Comparison of ENCODE assay signal across 9 mouse cellular contexts in the genomic region with DNA sequence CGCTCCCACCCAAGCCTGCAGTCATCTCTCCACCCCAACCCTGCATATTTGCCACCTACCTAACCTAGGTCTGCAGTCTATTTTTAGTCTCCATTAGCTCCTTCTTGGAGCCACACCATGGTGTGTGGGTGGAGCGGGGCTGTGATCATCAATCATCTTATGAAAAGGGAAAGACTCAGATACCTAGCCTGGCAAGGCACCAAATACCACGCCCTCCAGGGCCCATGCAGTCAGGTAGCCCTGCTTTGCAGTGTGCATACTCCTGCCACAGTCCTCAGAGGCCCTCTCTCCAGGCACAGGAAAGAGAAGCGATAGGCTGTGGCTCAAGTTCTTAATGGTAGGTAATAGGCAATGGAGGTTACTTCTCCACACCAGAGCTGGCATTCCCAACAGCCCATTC.
DNase-seq lines count a peak whose midpoint lies in the region; ATAC-seq and TF ChIP-seq lines count a peak whose summit lies in the region.
"Had no signal": no experiment of that assay in that cellular context is flagged by ENCODE, and none has a peak within 500 bp of the region (broad histone marks: within the 10 kb centered on the region; RNA-seq: fewer than 3 reads in every experiment).

No protein-coding gene starts in this region.

- no peak for TF ChIP-seq POLR2A in spleen, adult 2 months (IDR thresholded peaks at IDR 0.05; ENCODE audit: low read depth, low read length)

- no peaks in the 10 kb centered on the region for H3K9me3 ChIP-seq in limb, embryonic 13.5 days
- H3K9me3 ChIP-seq in stomach, embryonic 15.5 days = no peaks in the 10 kb centered on the region

- WGBS in spleen, adult 2 months = 60% methylated on average over 4 of the region's 4 CpGs
- WGBS in limb, embryonic 13.5 days = 56% methylated on average over 4 of the region's 4 CpGs
- WGBS in stomach, embryonic 15.5 days = 52% methylated on average over 4 of the region's 4 CpGs

- H3K27ac ChIP-seq in gastrocnemius, adult 2 months = peak overlapping the region; percentile 94
- no peak overlapping the region for H3K27ac ChIP-seq in spleen, adult 2 months (ENCODE audit: insufficient read depth, low read length)
- H3K27ac ChIP-seq in limb, embryonic 13.5 days = peak overlapping the region; percentile 99; the same call in 1 of the 2 replicates
- H3K27ac ChIP-seq in stomach, embryonic 15.5 days = peak overlapping the region; percentile 96

- no peaks in the 10 kb centered on the region for H3K27me3 ChIP-seq in spleen, adult 2 months (ENCODE audit: control insufficient read depth, insufficient read depth, low read length)
- H3K27me3 ChIP-seq in limb, embryonic 13.5 days = no peaks in the 10 kb centered on the region
- H3K27me3 ChIP-seq in stomach, embryonic 15.5 days (replicated peaks) = no peaks in the 10 kb centered on the region

- H3K36me3 ChIP-seq in spleen, adult 2 months (ENCODE audit: control insufficient read depth, insufficient read depth, low read length) = no peaks in the 10 kb centered on the region
- no peaks in the 10 kb centered on the region for H3K36me3 ChIP-seq in limb, embryonic 13.5 days
- no peaks in the 10 kb centered on the region for H3K36me3 ChIP-seq in stomach, embryonic 15.5 days

- peak overlapping the region; percentile 94 for H3K9ac ChIP-seq in limb, embryonic 13.5 days
- no peak overlapping the region for H3K9ac ChIP-seq in stomach, embryonic 15.5 days

- intact Hi-C loops in gastrocnemius, adult 2 months (cut with DNase I) = no loop called here

- peak overlapping the region; percentile 92 for H3K4me3 ChIP-seq in gastrocnemius, adult 2 months
- H3K4me3 ChIP-seq in spleen, adult 2 months (ENCODE audit: extremely low read depth, insufficient read depth, insufficient read length) = peak overlapping the region; percentile 88; the same call in 1 of the 2 replicates
- peak overlapping the region; percentile 64 for H3K4me3 ChIP-seq in limb, embryonic 13.5 days
- H3K4me3 ChIP-seq in stomach, embryonic 15.5 days (replicated peaks) = peak overlapping the region; percentile 58

- ATAC-seq in limb, embryonic 13.5 days (ENCODE audit: low FRiP score, low read depth) = no peak
- ATAC-seq in stomach, embryonic 15.5 days (ENCODE audit: insufficient read depth, low FRiP score, low read depth) = peak; percentile 56; the same call in 1 of the 2 replicates

- H3K4me2 ChIP-seq in limb, embryonic 13.5 days (replicated peaks) = peak overlapping the region; percentile 89
- peak overlapping the region; percentile 79 for H3K4me2 ChIP-seq in stomach, embryonic 15.5 days

- no peak for DNase-seq in gastrocnemius, adult 2 months
- DNase-seq in gastrocnemius, adult 8-10 months (ENCODE audit: low spot score in 2 of 2) = no peak
- no peak for DNase-seq in spleen, adult 2 months (ENCODE audit: low read depth in 1 of 2, low spot score in 2 of 2)
- DNase-seq in spleen, adult 12 weeks (ENCODE audit: low spot score) = no peak
- no peak for DNase-seq in spleen, adult 18-20 months
- DNase-seq in frontal cortex, postnatal 10 days (ENCODE audit: low spot score in 2 of 2) = no peak
- DNase-seq: cerebellum, adult 11 months had no signal

- TF ChIP-seq CTCF in gastrocnemius, adult 2 months (IDR thresholded peaks at IDR 0.05) = no peak
- TF ChIP-seq CTCF in spleen, adult 2 months (IDR thresholded peaks at IDR 0.05; ENCODE audit: extremely low read depth, insufficient read depth, insufficient read length, insufficient replicate concordance) = no peak

- H3K4me1 ChIP-seq in spleen, adult 2 months (ENCODE audit: control insufficient read depth, insufficient read depth, insufficient read length) = peaks cover 16% of the 10 kb centered on the region; the same call in 1 of the 2 replicates
- peaks cover 81% of the 10 kb centered on the region for H3K4me1 ChIP-seq in limb, embryonic 13.5 days
- peaks cover 46% of the 10 kb centered on the region for H3K4me1 ChIP-seq in stomach, embryonic 15.5 days
